ENCODE assay signal across 9 mouse cellular contexts in genomic region chr9:57641022-57641421, GRCm38 (mm10). TPM values are rescaled to one million over a fixed set of nuclear protein-coding genes. Genes with fewer than 3 reads are reported as not detected.
A peak's percentile ranks its signal among the peaks of the same experiment; 100 is the strongest.
DNase-seq lines count a peak whose midpoint lies in the region; ATAC-seq and TF ChIP-seq lines count a peak whose summit lies in the region.
"Had no signal": no experiment of that assay in that cellular context is flagged by ENCODE, and none has a peak within 500 bp of the region (broad histone marks: within the 10 kb centered on the region; RNA-seq: fewer than 3 reads in every experiment).

No protein-coding gene starts in this region.

- no peak for ATAC-seq in kidney, postnatal 0 days (replicated peaks; ENCODE audit: low FRiP score, low read depth)
- no peak for ATAC-seq in forebrain, postnatal 0 days
- ATAC-seq in liver, embryonic 16.5 days (ENCODE audit: low read depth): no peak
- no peak for ATAC-seq in granulocyte monocyte progenitor cell, adult 5-6 weeks (replicated peaks; ENCODE audit: poor library complexity, severe bottlenecking)

- H3K4me2 ChIP-seq in kidney, postnatal 0 days (ENCODE audit: low read length): peak overlapping the region; percentile 40
- 0 out of 2 replicates have a peak overlapping the region, but pooled peaks have one; percentile 21 for H3K4me2 ChIP-seq in forebrain, postnatal 0 days (ENCODE audit: low read depth)
- H3K4me2 ChIP-seq in liver, embryonic 16.5 days (ENCODE audit: low read depth, low read length): peak overlapping the region; percentile 59

- H3K27me3 ChIP-seq in kidney, postnatal 0 days (ENCODE audit: insufficient read depth, low read length): no peaks in the 10 kb centered on the region
- no peaks in the 10 kb centered on the region for H3K27me3 ChIP-seq in embryonic facial prominence, embryonic 10.5 days (replicated peaks; ENCODE audit: low read depth, poor library complexity, severe bottlenecking)
- no peaks in the 10 kb centered on the region for H3K27me3 ChIP-seq in forebrain, postnatal 0 days (ENCODE audit: insufficient read depth, low read length)
- no peaks in the 10 kb centered on the region for H3K27me3 ChIP-seq in liver, embryonic 16.5 days (ENCODE audit: control insufficient read depth, insufficient read depth, low read depth, low read length)

- no peaks in the 10 kb centered on the region for H3K9me3 ChIP-seq in kidney, postnatal 0 days (replicated peaks; ENCODE audit: low read length)
- H3K9me3 ChIP-seq in embryonic facial prominence, embryonic 10.5 days: no peaks in the 10 kb centered on the region
- no peaks in the 10 kb centered on the region for H3K9me3 ChIP-seq in forebrain, postnatal 0 days (ENCODE audit: low read length)
- H3K9me3 ChIP-seq in liver, embryonic 16.5 days (replicated peaks; ENCODE audit: control insufficient read depth, low read length): no peaks in the 10 kb centered on the region

- H3K9ac ChIP-seq in kidney, postnatal 0 days (ENCODE audit: low read depth, low read length): no peak overlapping the region
- 0 out of 2 replicates have a peak overlapping the region, but pooled peaks have one; percentile 10 for H3K9ac ChIP-seq in forebrain, postnatal 0 days
- H3K9ac ChIP-seq in liver, embryonic 16.5 days (ENCODE audit: low read depth, low read length): peak overlapping the region; percentile 52; the same call in 1 of the 2 replicates

- no peak for DNase-seq in kidney, postnatal 0 days (ENCODE audit: low spot score)
- no peak for DNase-seq in kidney, adult 18-20 months
- no peak for DNase-seq in embryonic facial prominence, embryonic 10.5 days (ENCODE audit: low spot score)
- no peak for DNase-seq in forebrain, postnatal 0 days
- no peak for DNase-seq in cerebellum, postnatal 14 days
- DNase-seq in adipocyte (ENCODE audit: low spot score): no peak
- DNase-seq: left cerebral cortex, postnatal 4 days had no signal

- peak overlapping the region; percentile 83 for H3K27ac ChIP-seq in kidney, postnatal 0 days
- H3K27ac ChIP-seq in embryonic facial prominence, embryonic 10.5 days (replicated peaks): no peak overlapping the region
- H3K27ac ChIP-seq in forebrain, postnatal 0 days (ENCODE audit: low read depth, low read length): no peak overlapping the region
- H3K27ac ChIP-seq in liver, embryonic 16.5 days (ENCODE audit: low read length): peak overlapping the region; percentile 86

- TF ChIP-seq CTCF in kidney, postnatal 0 days (IDR thresholded peaks at IDR 0.05; ENCODE audit: low read depth): no peak
- no peak for TF ChIP-seq CTCF in forebrain, postnatal 0 days (IDR thresholded peaks at IDR 0.05; ENCODE audit: low read depth)

- H3K4me3 ChIP-seq in kidney, postnatal 0 days (replicated peaks; ENCODE audit: low read depth, low read length): no peak overlapping the region
- peak overlapping the region; percentile 44; the same call in 1 of the 2 replicates for H3K4me3 ChIP-seq in embryonic facial prominence, embryonic 10.5 days
- no peak overlapping the region for H3K4me3 ChIP-seq in forebrain, postnatal 0 days (ENCODE audit: low read depth, low read length)
- H3K4me3 ChIP-seq in liver, embryonic 16.5 days (ENCODE audit: low read depth, low read length): no peak overlapping the region

- peaks cover 58% of the 10 kb centered on the region for H3K4me1 ChIP-seq in kidney, postnatal 0 days (replicated peaks; ENCODE audit: insufficient read depth, low read length)
- H3K4me1 ChIP-seq in embryonic facial prominence, embryonic 10.5 days: peaks cover 86% of the 10 kb centered on the region
- peaks cover 45% of the 10 kb centered on the region for H3K4me1 ChIP-seq in forebrain, postnatal 0 days (ENCODE audit: insufficient read depth)
- peaks cover 88% of the 10 kb centered on the region for H3K4me1 ChIP-seq in liver, embryonic 16.5 days (ENCODE audit: control insufficient read depth, low read depth, low read length)

- H3K36me3 ChIP-seq in kidney, postnatal 0 days (ENCODE audit: insufficient read depth, low read length): no peaks in the 10 kb centered on the region
- H3K36me3 ChIP-seq in embryonic facial prominence, embryonic 10.5 days (replicated peaks): peaks cover 32% of the 10 kb centered on the region
- no peaks in the 10 kb centered on the region; the same call in 1 of the 2 replicates for H3K36me3 ChIP-seq in forebrain, postnatal 0 days (ENCODE audit: insufficient read depth)
- H3K36me3 ChIP-seq in liver, embryonic 16.5 days (ENCODE audit: control insufficient read depth, insufficient read depth): no peaks in the 10 kb centered on the region

- 73% methylated on average over 1 of the region's 1 CpGs for WGBS in kidney, postnatal 0 days
- 71% methylated on average over 1 of the region's 1 CpGs for whole genome bisulfite sequencing in embryonic facial prominence, embryonic 10.5 days
- WGBS in forebrain, postnatal 0 days: 68% methylated on average over 1 of the region's 1 CpGs
- 70% methylated on average over 1 of the region's 1 CpGs for WGBS in liver, embryonic 16.5 days (ENCODE audit: insufficient replicate concordance)

RNA-seq across cellular contexts. Expression of gene Csk, which starts 12.4 kb away (rescaled TPM):
- 23.9 and 25.2 TPM in 2 replicates for polyA plus RNA-seq in kidney, postnatal 0 days (2015; fragmentation: Nextera tagmentation; extraction: Ambion mirVana)
- 33.2 and 38.3 TPM in 2 replicates for polyA plus RNA-seq in embryonic facial prominence, embryonic 10.5 days (2016; fragmentation: Nextera tagmentation; extraction: Ambion mirVana)
- 105 and 135 TPM in 2 replicates for total RNA-seq in forebrain, postnatal 0 days (2014; rRNA removed)
- 37.0 and 46.3 TPM in 2 replicates for polyA plus RNA-seq in forebrain, postnatal 0 days (2015; fragmentation: Nextera tagmentation; extraction: Ambion mirVana)
- 13.3 and 13.5 TPM in 2 replicates for polyA plus RNA-seq in liver, embryonic 16.5 days (2015; fragmentation: Nextera tagmentation; extraction: Ambion mirVana)
- 86.9 and 92.3 TPM in 2 replicates for total RNA-seq in granulocyte monocyte progenitor cell, adult 5-6 weeks (2014; fragmentation: Nextera tagmentation)
- total RNA-seq in granulocyte monocyte progenitor cell, adult 5-6 weeks (2017): 83.8 and 113 TPM in 2 replicates

RNA-seq across cellular contexts. Expression of gene Lman1l, which starts 20.4 kb away (rescaled TPM):
- polyA plus RNA-seq in kidney, postnatal 0 days (2015; fragmentation: Nextera tagmentation; extraction: Ambion mirVana): not detected in 2 replicates
- polyA plus RNA-seq in embryonic facial prominence, embryonic 10.5 days (2016; fragmentation: Nextera tagmentation; extraction: Ambion mirVana): not detected in 2 replicates
- total RNA-seq in forebrain, postnatal 0 days (2014; rRNA removed): not detected in 2 replicates
- polyA plus RNA-seq in forebrain, postnatal 0 days (2015; fragmentation: Nextera tagmentation; extraction: Ambion mirVana): not detected in 2 replicates
- not detected in 2 replicates for polyA plus RNA-seq in liver, embryonic 16.5 days (2015; fragmentation: Nextera tagmentation; extraction: Ambion mirVana)
- not detected in 2 replicates for total RNA-seq in granulocyte monocyte progenitor cell, adult 5-6 weeks (2014; fragmentation: Nextera tagmentation)
- total RNA-seq in granulocyte monocyte progenitor cell, adult 5-6 weeks (2017): not detected in 2 replicates

RNA-seq across cellular contexts. Expression of gene Cplx3, which starts 34.9 kb away (rescaled TPM):
- 0.04 TPM in 1 of 2 replicates, not detected in the other for polyA plus RNA-seq in kidney, postnatal 0 days (2015; fragmentation: Nextera tagmentation; extraction: Ambion mirVana)
- 1.6 and 1.8 TPM in 2 replicates for polyA plus RNA-seq in embryonic facial prominence, embryonic 10.5 days (2016; fragmentation: Nextera tagmentation; extraction: Ambion mirVana)
- total RNA-seq in forebrain, postnatal 0 days (2014; rRNA removed): 0.67 and 1.8 TPM in 2 replicates
- polyA plus RNA-seq in forebrain, postnatal 0 days (2015; fragmentation: Nextera tagmentation; extraction: Ambion mirVana): 1.2 and 2.6 TPM in 2 replicates
- not detected in 2 replicates for polyA plus RNA-seq in liver, embryonic 16.5 days (2015; fragmentation: Nextera tagmentation; extraction: Ambion mirVana)
- not detected in 2 replicates for total RNA-seq in granulocyte monocyte progenitor cell, adult 5-6 weeks (2014; fragmentation: Nextera tagmentation)
- total RNA-seq in granulocyte monocyte progenitor cell, adult 5-6 weeks (2017): not detected in 2 replicates

RNA-seq across cellular contexts. Expression of gene Cyp1a2, which starts 42.5 kb away (rescaled TPM):
- not detected in 2 replicates for polyA plus RNA-seq in kidney, postnatal 0 days (2015; fragmentation: Nextera tagmentation; extraction: Ambion mirVana)
- polyA plus RNA-seq in embryonic facial prominence, embryonic 10.5 days (2016; fragmentation: Nextera tagmentation; extraction: Ambion mirVana): not detected in 2 replicates
- total RNA-seq in forebrain, postnatal 0 days (2014; rRNA removed): not detected in 2 replicates
- polyA plus RNA-seq in forebrain, postnatal 0 days (2015; fragmentation: Nextera tagmentation; extraction: Ambion mirVana): not detected in 2 replicates
- polyA plus RNA-seq in liver, embryonic 16.5 days (2015; fragmentation: Nextera tagmentation; extraction: Ambion mirVana): 0.12 TPM in 2 replicates
- not detected in 2 replicates for total RNA-seq in granulocyte monocyte progenitor cell, adult 5-6 weeks (2014; fragmentation: Nextera tagmentation)
- total RNA-seq in granulocyte monocyte progenitor cell, adult 5-6 weeks (2017): not detected in 2 replicates
- total RNA-seq: left cerebral cortex, postnatal 4 days had no signal

RNA-seq across cellular contexts. Expression of gene Cyp1a1, which starts 46.7 kb away (rescaled TPM):
- 0.29 and 0.34 TPM in 2 replicates for polyA plus RNA-seq in kidney, postnatal 0 days (2015; fragmentation: Nextera tagmentation; extraction: Ambion mirVana)
- polyA plus RNA-seq in embryonic facial prominence, embryonic 10.5 days (2016; fragmentation: Nextera tagmentation; extraction: Ambion mirVana): 0.07 TPM in 1 of 2 replicates, not detected in the other
- total RNA-seq in forebrain, postnatal 0 days (2014; rRNA removed): 0.38 and 0.67 TPM in 2 replicates
- polyA plus RNA-seq in forebrain, postnatal 0 days (2015; fragmentation: Nextera tagmentation; extraction: Ambion mirVana): 0.30 and 0.42 TPM in 2 replicates
- polyA plus RNA-seq in liver, embryonic 16.5 days (2015; fragmentation: Nextera tagmentation; extraction: Ambion mirVana): 0.05 and 0.07 TPM in 2 replicates
- not detected in 2 replicates for total RNA-seq in granulocyte monocyte progenitor cell, adult 5-6 weeks (2014; fragmentation: Nextera tagmentation)
- total RNA-seq in granulocyte monocyte progenitor cell, adult 5-6 weeks (2017): not detected in 2 replicates

Comparison
In these comparisons a context has a peak if more than half of its experiments do, and no peak if none do; other contexts are left out.
1. H3K27ac ChIP-seq: peak in kidney, postnatal 0 days (single experiment) and liver, embryonic 16.5 days (single experiment); none in embryonic facial prominence, embryonic 10.5 days (single experiment) and forebrain, postnatal 0 days (single experiment).
2. Peak in every context shown above with its lines, with median percentiles within 50 percentile points of each other: H3K4me2 ChIP-seq.